Mouse (Mus musculus) cerebellum, adult 2 months (tissue): ENCODE measurements around the gene B830017H08Rik. TPM values are rescaled to one million over a fixed set of nuclear protein-coding genes. Genes with fewer than 3 reads are reported as not detected.
A peak's percentile ranks its signal among the peaks of the same experiment; 100 is the strongest.

ENCODE experiments used
- DNase-seq, 2 experiments: peaks; one replicate each; pipeline ENCODE4 v3.0.0; 2021
- H3K27ac ChIP-seq: fragments of 200-500 bp; 2 replicates; pipeline ENCODE4 v1.5.1; 2012; ENCODE audit warnings: low read length, control low read depth, inconsistent platforms; ENCODE audit not compliant: insufficient read depth
- H3K27me3 ChIP-seq: fragments of 200-500 bp; 2 replicates; pipeline ENCODE4 v1.6.1; 2012; ENCODE audit warnings: inconsistent platforms, mild to moderate bottlenecking, low read length, moderate library complexity; ENCODE audit not compliant: control insufficient read depth, insufficient read depth
- H3K4me1 ChIP-seq: fragments of 200-500 bp; 2 replicates; pipeline ENCODE4 v1.6.1; 2011; ENCODE audit warnings: low read length; ENCODE audit not compliant: control insufficient read depth, insufficient read depth
- H3K4me3 ChIP-seq: fragments of 200-500 bp; replicated peaks from 2 replicates; pipeline ENCODE3; 2011; ENCODE audit warnings: mild to moderate bottlenecking, low read depth, low read length, control low read depth; ENCODE audit not compliant: insufficient read depth
- CTCF ChIP-seq: fragments of 200-500 bp; IDR thresholded peaks from 2 replicates; pipeline ENCODE4 v1.5.1; 2011; ENCODE audit warnings: low read depth, mild to moderate bottlenecking, control low read depth, low read length, moderate library complexity, borderline replicate concordance; ENCODE audit not compliant: insufficient read depth
- POLR2A ChIP-seq: fragments of 200-500 bp; IDR thresholded peaks from 2 replicates; pipeline ENCODE4 v1.6.1; 2011; ENCODE audit warnings: low read length, control low read depth, borderline replicate concordance; ENCODE audit not compliant: insufficient read depth
- WGBS: fragments of 180-500 bp; shearing (Covaris S2); methylation state at CpG from one replicate; pipeline ENCODE4 v1.1.7; 2018; 5-methylcytosine and 5-hydroxymethylcytosine counted together
- polyA plus RNA-seq: library from polyadenylated mRNA; depleted of rRNA; stranded (reverse); fragments of >200 nt; gene quantifications from 2 replicates; pipeline ENCODE4 v1.2.3, GENCODE M21; 2012

Gene B830017H08Rik
- polyA plus RNA-seq, 1 experiment: 4.7 TPM

- Histone ChIP-seq H3K4me3 (no peak overlapping the region), H3K27me3 (no peaks in the 10 kb centered on the region), H3K27ac (peak overlapping the region; percentile 63; the same call in 1 of the 2 replicates), H3K4me1 (peaks cover 51% of the 10 kb centered on the region)
- DNase-seq: peak; percentile 53 to 81
- no peak for TF ChIP-seq POLR2A
- peak; percentile 80 for TF ChIP-seq CTCF
- WGBS: 22% methylated on average over 1 of the region's 1 CpGs
Observed at GRCm38 (mm10) chr16:17848928-17849327, 16.0 kb downstream of the B830017H08Rik start.

- H3K27ac ChIP-seq: peak overlapping the region; percentile 84
Observed at GRCm38 (mm10) chr16:17849486-17849885, 16.6 kb downstream of the B830017H08Rik start.

GRCm38 (mm10) chr16:17851331-17851730 lies 18.4 kb downstream of the B830017H08Rik start:
- 30% methylated on average over 5 of the region's 5 CpGs for WGBS
- Histone ChIP-seq H3K27me3 (no peaks in the 10 kb centered on the region), H3K4me3 (no peak overlapping the region), H3K27ac (peak overlapping the region; percentile 91), H3K4me1 (peaks cover 39% of the 10 kb centered on the region)
- TF ChIP-seq CTCF (no peak), POLR2A (no peak)
- DNase-seq: peak in 1 of 2 experiments; percentile 54

More at GRCm38 (mm10) chr16:17849486-17849885, 16.6 kb downstream of the B830017H08Rik start:
- no peaks in the 10 kb centered on the region for H3K27me3 ChIP-seq
- WGBS: 72% methylated on average over 6 of the region's 6 CpGs
- no peak for DNase-seq
- TF ChIP-seq POLR2A (no peak), CTCF (0 out of 2 replicates have a peak, but pooled peaks have one; percentile 9)
- H3K4me1 ChIP-seq: peaks cover 46% of the 10 kb centered on the region
- no peak overlapping the region for H3K4me3 ChIP-seq

- no peaks in the 10 kb centered on the region for H3K27me3 ChIP-seq
- 3% methylated on average over 1 of the region's 1 CpGs for whole genome bisulfite sequencing
- no peak overlapping the region for H3K4me3 ChIP-seq
- H3K4me1 ChIP-seq: peaks cover 39% of the 10 kb centered on the region
- DNase-seq: peak; percentile 89 to 97
- no peak overlapping the region; the same call in 1 of the 2 replicates for H3K27ac ChIP-seq
- TF ChIP-seq POLR2A (peak; percentile 34; the same call in 1 of the 2 replicates), CTCF (no peak)
Observed at GRCm38 (mm10) chr16:17851860-17852259, 18.9 kb downstream of the B830017H08Rik start.

- no peaks in the 10 kb centered on the region for H3K27me3 ChIP-seq
- DNase-seq: peak in 1 of 2 experiments; percentile 51
- peaks cover 43% of the 10 kb centered on the region for H3K4me1 ChIP-seq
- TF ChIP-seq CTCF: no peak
- TF ChIP-seq POLR2A: no peak
- no peak overlapping the region for H3K4me3 ChIP-seq
- 15% methylated on average over 2 of the region's 2 CpGs for WGBS
- peak overlapping the region; percentile 75 for H3K27ac ChIP-seq
Observed at GRCm38 (mm10) chr16:17853263-17853662, 20.3 kb downstream of the B830017H08Rik start.

- no peak for TF ChIP-seq CTCF
- TF ChIP-seq POLR2A: no peak
- peaks cover 25% of the 10 kb centered on the region for H3K4me1 ChIP-seq
- DNase-seq: no peak
- 88% methylated on average over 7 of the region's 7 CpGs for WGBS
- no peaks in the 10 kb centered on the region for H3K27me3 ChIP-seq
- H3K4me3 ChIP-seq: no peak overlapping the region
- no peak overlapping the region for H3K27ac ChIP-seq
Observed at GRCm38 (mm10) chr16:17857157-17857556, 24.2 kb downstream of the B830017H08Rik start.

GRCm38 (mm10) chr16:17858592-17858991 lies 25.7 kb downstream of the B830017H08Rik start:
- H3K27me3 ChIP-seq: no peaks in the 10 kb centered on the region
- no peak overlapping the region for H3K27ac ChIP-seq
- no peak for TF ChIP-seq POLR2A
- peak; percentile 73 for TF ChIP-seq CTCF
- DNase-seq: peak in 1 of 2 experiments; percentile 40
- H3K4me1 ChIP-seq: peaks cover 14% of the 10 kb centered on the region
- no peak overlapping the region for H3K4me3 ChIP-seq

- H3K4me3 ChIP-seq: no peak overlapping the region
- TF ChIP-seq CTCF: no peak
- TF ChIP-seq POLR2A: no peak
- no peak overlapping the region for H3K27ac ChIP-seq
- no peaks in the 10 kb centered on the region for H3K27me3 ChIP-seq
- 53% methylated on average over 2 of the region's 2 CpGs for WGBS
- peaks cover 17% of the 10 kb centered on the region for H3K4me1 ChIP-seq
- DNase-seq: no peak
Observed at GRCm38 (mm10) chr16:17865293-17865692, 32.4 kb downstream of the B830017H08Rik start.

GRCm38 (mm10) chr16:17865770-17866169 lies 32.8 kb downstream of the B830017H08Rik start:
- WGBS: 11% methylated on average over 6 of the region's 6 CpGs
- Histone ChIP-seq H3K27me3 (no peaks in the 10 kb centered on the region), H3K4me1 (peaks cover 17% of the 10 kb centered on the region), H3K27ac (no peak overlapping the region), H3K4me3 (no peak overlapping the region)
- TF ChIP-seq POLR2A: no peak
- TF ChIP-seq CTCF: no peak
- peak in 1 of 2 experiments; percentile 44 for DNase-seq
